Mouse (Mus musculus): Measurements from ENCODE around the gene Apol8.

DNA sequence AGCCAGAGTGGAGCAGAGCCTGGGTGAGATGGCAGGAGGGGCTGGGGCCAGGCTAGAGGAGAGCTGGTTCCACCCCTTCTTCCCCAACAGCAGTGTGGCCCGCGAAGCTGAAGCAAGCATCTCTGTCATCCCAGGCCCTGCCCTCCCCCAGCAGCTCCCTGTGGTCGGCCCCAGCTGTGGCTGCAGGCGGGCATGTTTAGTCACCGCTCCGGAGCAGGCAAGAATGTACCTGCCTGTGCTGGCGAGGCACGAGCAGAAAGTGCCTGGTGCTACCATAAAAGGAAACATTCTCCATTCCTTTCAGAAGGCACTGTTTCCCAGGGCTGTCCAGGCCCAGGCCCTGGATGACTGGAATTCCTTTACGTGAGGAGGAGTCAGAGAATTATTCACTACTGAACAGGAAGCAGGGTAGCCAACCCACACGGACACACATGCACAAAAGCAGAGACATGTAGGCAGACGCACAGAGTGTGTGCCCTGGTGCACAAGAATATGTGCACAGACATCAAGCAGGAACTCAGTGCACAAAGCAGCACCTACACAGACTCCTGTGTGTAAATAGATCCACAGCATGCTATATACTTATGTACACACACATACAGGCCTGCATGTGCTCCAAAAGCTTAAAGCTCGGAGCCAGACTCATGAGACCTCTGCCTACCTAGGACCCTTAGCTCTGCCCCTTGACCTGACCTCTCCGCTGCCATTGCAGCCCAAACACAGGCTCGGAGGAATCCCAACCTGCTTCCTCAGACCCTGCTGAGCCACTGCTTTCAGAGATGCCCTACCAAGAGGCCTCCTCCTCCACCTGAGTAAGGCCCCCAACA is 42.1 kb upstream of the Apol8 start:
- TF ChIP-seq CTCF (IDR thresholded peaks at IDR 0.05; ENCODE audit: borderline replicate concordance, control insufficient read depth, extremely low read depth, insufficient read depth, low read length, poor library complexity) (no peak), POLR2A (IDR thresholded peaks at IDR 0.05; ENCODE audit: control insufficient read depth, extremely low read depth, insufficient read depth, low read length, poor library complexity) (no peak)

Data from thymus, adult 2 months (tissue).